Mouse (Mus musculus) limb, embryonic 14.5 days (tissue): Measurements from ENCODE around the gene L2hgdh. TPM values are rescaled to one million over a fixed set of nuclear protein-coding genes. Genes with fewer than 3 reads are reported as not detected.

Experiments
- ATAC-seq: fragments of 200-750 bp; cut with Nextera tagmentation; 2 replicates; pipeline ENCODE4 v1.8.0; 2017; ENCODE audit warnings: low read depth, moderate number of reproducible peaks, moderate TSS enrichment; ENCODE audit not compliant: low FRiP score
- DNase-seq: peaks from one replicate; pipeline ENCODE4 v3.0.0-alpha.2; 2015; ENCODE audit warnings: low spot score
- H3K27ac ChIP-seq: fragments of 300-500 bp; sonication (generic); replicated peaks from 2 replicates; pipeline ENCODE4 v1.5.1; 2014; ENCODE audit warnings: low read depth, mild to moderate bottlenecking, low read length, moderate library complexity, mixed read lengths
- H3K27me3 ChIP-seq: fragments of 300-500 bp; sonication (generic); 2 replicates; pipeline ENCODE4 v1.6.1; 2014; ENCODE audit warnings: low read length, mixed read lengths; ENCODE audit not compliant: control insufficient read depth, insufficient read depth
- H3K36me3 ChIP-seq: fragments of 300-500 bp; sonication (generic); 2 replicates; pipeline ENCODE4 v1.6.1; 2014; ENCODE audit warnings: mild to moderate bottlenecking, low read length, moderate library complexity, mixed read lengths; ENCODE audit not compliant: control insufficient read depth, insufficient read depth
- H3K4me1 ChIP-seq: fragments of 300-500 bp; sonication (generic); 2 replicates; pipeline ENCODE4 v1.6.1; 2014; ENCODE audit warnings: antibody characterized with exemption, low read length, mixed read lengths; ENCODE audit not compliant: control insufficient read depth, insufficient read depth
- H3K4me2 ChIP-seq: fragments of 300-500 bp; sonication (generic); replicated peaks from 2 replicates; pipeline ENCODE4 v1.6.1; 2014; ENCODE audit warnings: low read depth, mild to moderate bottlenecking, low read length, moderate library complexity; ENCODE audit not compliant: severe bottlenecking
- H3K4me3 ChIP-seq: fragments of 300-500 bp; sonication (generic); replicated peaks from 2 replicates; pipeline ENCODE4 v1.5.1; 2014; ENCODE audit warnings: low read length
- H3K9ac ChIP-seq: fragments of 300-500 bp; sonication (generic); 2 replicates; pipeline ENCODE4 v1.6.1; 2014; ENCODE audit warnings: mild to moderate bottlenecking, low read depth, low read length, moderate library complexity; ENCODE audit not compliant: severe bottlenecking
- H3K9me3 ChIP-seq: fragments of 300-500 bp; sonication (generic); 2 replicates; pipeline ENCODE4 v1.6.1; 2016; ENCODE audit warnings: low read length; ENCODE audit not compliant: control insufficient read depth
- POLR2A ChIP-seq: fragments of 200-500 bp; IDR thresholded peaks from 2 replicates; pipeline ENCODE4 v1.8.0; 2012; ENCODE audit warnings: inconsistent platforms, mild to moderate bottlenecking, moderate library complexity, borderline replicate concordance; ENCODE audit not compliant: insufficient read depth, insufficient read length; ENCODE audit errors: extremely low read depth
- WGBS: fragments of 180-500 bp; shearing (Covaris S2); extraction: QIAGEN DNeasy Blood & Tissue Kit; methylation state at CpG from one replicate; pipeline ENCODE4 v1.1.7; 2014; 5-methylcytosine and 5-hydroxymethylcytosine counted together
- polyA plus RNA-seq, 2 experiments: library from polyadenylated mRNA; depleted of rRNA in 1 of 2; stranded (reverse) in 1 of 2; unstranded in 1 of 2; fragments of >200 nt; fragmentation: Nextera tagmentation in 1 of 2; extraction: Ambion mirVana in 1 of 2; gene quantifications; 2 replicates each; pipeline versions ENCODE4 v1.2.1 to v1.2.3; 2012 to 2014

Gene L2hgdh
- polyA plus RNA-seq, 2 experiments, result 14.5 to 14.9 TPM

DNA sequence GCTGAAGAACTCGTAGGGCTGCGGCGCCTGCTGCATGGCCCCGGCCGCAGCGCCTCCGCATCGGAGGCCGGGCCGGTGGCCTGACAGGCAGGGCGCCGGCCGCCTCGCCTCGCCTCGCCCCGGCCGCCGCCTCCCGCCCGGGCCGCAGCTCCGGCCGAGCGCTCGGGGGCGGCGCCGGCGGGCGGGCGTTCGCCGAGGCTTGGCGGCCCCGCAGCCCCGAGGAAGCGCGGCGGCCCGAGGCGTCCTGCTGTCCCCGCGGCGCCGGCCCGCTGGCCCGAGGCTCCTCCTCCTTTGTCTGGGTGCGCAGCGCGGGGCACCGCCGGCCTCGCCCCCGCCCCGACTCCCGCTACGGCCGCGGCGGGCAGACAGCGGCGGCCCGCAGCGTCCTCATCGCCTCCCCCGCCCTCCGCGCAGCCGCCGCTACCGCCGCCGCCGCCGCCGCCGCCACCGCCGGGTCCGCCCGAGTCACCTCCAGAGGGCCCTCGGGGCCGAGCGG lies 43.1 kb downstream of the L2hgdh start, which contains the start of gene Sos2:
Gene Sos2, minus strand, starts transcription at position 287 of the 496 bp plus-strand sequence.
- Histone ChIP-seq H3K27me3 (no peaks in the 10 kb centered on the region), H3K4me2 (peak within 1 kb of the TSS; percentile 78), H3K9me3 (no peaks in the 10 kb centered on the region), H3K9ac (peak within 1 kb of the TSS; percentile 96), H3K4me3 (peak within 1 kb of the TSS; percentile 96), H3K4me1 (peaks cover 23% of the 10 kb centered on the region), H3K27ac (peak within 1 kb of the TSS; percentile 97), H3K36me3 (no peaks in the 10 kb centered on the region)
- no peak for TF ChIP-seq POLR2A
- peak; percentile 3 for DNase-seq
- ATAC-seq, result peak; percentile 81
- WGBS, result 0% methylated on average over 1 of the region's 85 CpGs

DNA sequence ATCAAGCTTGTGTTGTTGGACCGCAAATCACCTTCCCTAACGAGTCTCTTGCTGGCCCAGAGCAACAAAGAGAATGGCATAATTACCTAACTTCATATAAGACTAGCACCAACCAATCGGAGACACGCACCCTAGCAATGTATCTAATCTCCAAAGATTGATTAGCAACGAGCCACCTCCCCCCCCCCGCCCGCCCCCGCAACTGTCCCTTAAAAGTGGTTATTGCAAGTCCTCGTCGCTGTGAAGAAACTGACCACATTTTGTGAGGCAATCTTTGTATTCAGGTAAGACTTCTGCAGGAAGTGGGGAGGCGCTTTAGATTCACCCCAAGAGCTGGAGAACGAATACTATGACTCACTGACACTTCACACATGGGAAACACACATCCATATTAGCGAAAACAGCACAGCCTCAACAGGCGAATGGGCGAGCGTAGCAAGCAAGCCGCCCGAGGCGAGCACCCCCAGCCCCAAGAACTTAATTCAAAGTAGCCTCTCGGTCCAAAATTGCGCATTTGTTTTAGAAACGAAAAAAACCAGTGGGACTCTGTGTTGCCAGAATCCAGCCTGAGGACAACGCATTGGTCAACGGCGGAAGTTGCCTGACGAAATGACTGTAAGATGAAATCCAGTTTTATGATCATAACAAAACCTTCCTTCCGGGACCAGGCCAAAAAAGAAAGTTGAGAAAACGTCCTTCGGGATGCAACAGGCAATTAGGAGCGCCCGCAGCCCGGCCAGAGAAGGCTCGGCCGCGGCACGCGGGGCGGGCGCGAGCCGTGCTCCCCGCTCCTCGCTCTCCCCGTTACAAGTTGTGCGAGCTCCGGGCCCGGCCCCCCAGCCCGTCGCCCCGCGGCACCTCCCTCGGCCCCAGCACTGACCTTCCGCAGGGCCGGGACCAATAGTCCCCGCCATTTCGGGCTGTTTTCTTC lies 43.8 kb downstream of the L2hgdh start:
- ATAC-seq (peak; percentile 17; the same call in 1 of the 2 replicates), DNase-seq (peak; percentile 34)
- Histone ChIP-seq H3K36me3 (no peaks in the 10 kb centered on the region), H3K27me3 (no peaks in the 10 kb centered on the region), H3K4me2 (peak overlapping the region; percentile 78), H3K9ac (peak overlapping the region; percentile 96), H3K9me3 (no peaks in the 10 kb centered on the region), H3K4me3 (peak overlapping the region; percentile 96), H3K4me1 (peaks cover 23% of the 10 kb centered on the region), H3K27ac (peak overlapping the region; percentile 97)
- under 1% methylated on average over 46 of the region's 56 CpGs for WGBS
- no peak for TF ChIP-seq POLR2A

DNA sequence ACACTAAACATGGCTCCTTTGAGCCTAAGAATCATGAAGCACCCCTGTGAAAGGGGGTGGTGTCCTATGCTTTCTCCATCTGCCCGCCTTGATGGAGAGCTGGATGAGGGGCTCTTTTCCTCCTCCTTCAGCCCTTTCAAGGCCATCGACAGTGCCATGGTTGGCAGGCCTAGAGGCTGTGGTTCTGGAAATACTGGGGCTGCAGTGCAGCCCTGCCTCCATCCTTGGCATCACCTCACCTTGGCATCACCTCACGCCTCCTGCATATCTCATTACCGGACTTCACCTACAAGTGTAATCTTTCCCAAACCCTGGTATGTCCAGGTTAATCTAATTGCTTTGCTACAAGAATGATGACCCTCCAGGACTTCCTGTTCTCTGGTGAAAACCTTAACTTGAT lies 48.5 kb downstream of the L2hgdh start:
- H3K9me3 ChIP-seq, result no peaks in the 10 kb centered on the region
- no peak overlapping the region for H3K27ac ChIP-seq
- H3K4me3 ChIP-seq, result no peak overlapping the region
- no peaks in the 10 kb centered on the region for H3K27me3 ChIP-seq
- no peak for ATAC-seq
- no peaks in the 10 kb centered on the region for H3K36me3 ChIP-seq
- no peak overlapping the region for H3K9ac ChIP-seq
- TF ChIP-seq POLR2A, result no peak
- peaks cover 11% of the 10 kb centered on the region for H3K4me1 ChIP-seq
- H3K4me2 ChIP-seq, result no peak overlapping the region
- DNase-seq, result no peak
- 94% methylated on average over 4 of the region's 4 CpGs for WGBS

DNA sequence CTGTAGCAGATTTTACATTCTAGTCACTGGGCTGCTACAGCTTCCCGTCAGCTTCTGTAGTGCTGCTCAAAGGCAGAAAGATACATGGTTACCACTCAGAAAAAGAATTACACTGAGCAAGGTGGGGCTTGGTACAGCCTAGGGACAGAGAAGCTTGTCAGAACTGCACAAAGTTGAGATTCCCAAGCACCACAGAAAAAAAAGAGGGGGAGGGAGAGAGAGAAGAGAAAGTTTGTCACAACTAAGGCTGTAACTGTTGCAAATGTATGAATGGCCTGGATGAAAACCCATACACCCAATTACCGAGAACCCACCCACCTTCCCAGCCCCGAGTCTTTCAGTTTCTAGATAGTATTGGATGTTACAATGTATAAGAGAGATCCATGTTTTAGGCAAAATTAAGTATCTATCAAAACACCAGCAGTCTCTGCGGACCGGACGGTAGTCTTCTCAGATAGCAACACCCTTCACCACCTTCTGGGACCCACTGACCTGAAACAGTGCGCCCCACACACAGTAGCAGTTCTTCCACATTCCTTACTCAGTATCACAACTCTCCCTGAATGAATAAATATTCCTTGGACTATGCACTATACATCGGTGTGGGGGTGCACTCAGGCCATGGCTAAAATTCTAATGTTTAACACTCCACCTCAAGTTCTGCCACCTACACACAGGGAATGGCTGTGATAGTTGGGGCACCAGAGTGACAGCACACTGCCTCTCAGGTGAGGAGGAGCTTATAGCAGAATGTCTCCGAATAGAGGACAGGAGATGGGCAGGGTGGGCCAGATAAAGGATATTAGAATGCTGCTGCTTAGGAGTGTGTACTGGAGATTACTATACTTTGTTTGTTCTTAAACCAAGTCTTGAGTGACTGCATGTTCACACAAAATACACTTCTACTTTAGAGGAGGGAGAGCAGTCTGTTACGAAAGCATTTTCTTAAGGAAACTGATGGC lies 49.8 kb downstream of the L2hgdh start:
- H3K4me3 ChIP-seq, result no peak overlapping the region
- H3K9ac ChIP-seq, result no peak overlapping the region
- H3K36me3 ChIP-seq, result no peaks in the 10 kb centered on the region
- H3K4me2 ChIP-seq, result no peak overlapping the region
- no peaks in the 10 kb centered on the region for H3K27me3 ChIP-seq
- H3K27ac ChIP-seq, result no peak overlapping the region
- peaks cover 2% of the 10 kb centered on the region; the same call in 1 of the 2 replicates for H3K4me1 ChIP-seq
- DNase-seq, result no peak
- no peaks in the 10 kb centered on the region for H3K9me3 ChIP-seq
- WGBS, result 76% methylated on average over 10 of the region's 10 CpGs
- ATAC-seq, result no peak
- no peak for TF ChIP-seq POLR2A

DNA sequence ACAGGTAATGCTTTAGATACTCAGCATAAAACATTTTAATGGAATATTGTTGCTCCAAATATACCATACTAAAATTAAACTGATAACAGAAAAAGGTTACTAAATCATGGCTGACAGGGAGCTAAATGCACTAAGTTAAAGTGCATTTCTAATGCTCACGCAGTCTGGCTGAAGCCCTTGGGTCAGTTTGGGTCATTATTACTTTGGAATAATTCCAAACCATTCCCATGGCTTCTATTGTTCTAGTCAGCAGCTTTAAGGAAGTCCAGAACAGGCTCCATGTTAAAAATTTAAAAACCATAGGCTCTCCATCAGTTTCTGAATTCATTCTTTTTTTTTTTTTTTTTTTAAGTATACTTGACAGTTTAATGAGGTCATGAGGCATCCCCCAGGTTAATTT lies 50.5 kb downstream of the L2hgdh start:
- Histone ChIP-seq H3K27me3 (no peaks in the 10 kb centered on the region), H3K27ac (no peak overlapping the region), H3K4me1 (no peaks in the 10 kb centered on the region), H3K4me3 (no peak overlapping the region), H3K9me3 (no peaks in the 10 kb centered on the region), H3K4me2 (no peak overlapping the region), H3K9ac (no peak overlapping the region), H3K36me3 (no peaks in the 10 kb centered on the region)
- no peak for ATAC-seq
- 64% methylated on average over 1 of the region's 1 CpGs for whole genome bisulfite sequencing
- TF ChIP-seq POLR2A, result no peak
- peak; percentile 28 for DNase-seq
